Mouse (Mus musculus) embryonic facial prominence, embryonic 11.5 days (tissue): ENCODE results near the gene Lrrtm4. TPM values are rescaled to one million over a fixed set of nuclear protein-coding genes. Genes with fewer than 3 reads are reported as not detected.
A peak's percentile ranks its signal among the peaks of the same experiment; 100 is the strongest.

Experiments used
- ATAC-seq: fragments of 200-750 bp; cut with Nextera tagmentation; replicated peaks from 2 replicates; pipeline ENCODE4 v1.8.0; 2017; ENCODE audit warnings: low read depth; ENCODE audit not compliant: insufficient number of reproducible peaks, low FRiP score, low TSS enrichment
- DNase-seq: peaks from one replicate; pipeline ENCODE4 v3.0.0-alpha.2; 2015; ENCODE audit warnings: low spot score
- H3K27ac ChIP-seq: fragments of 300-500 bp; sonication (generic); replicated peaks from 2 replicates; pipeline ENCODE4 v1.5.1; 2014; ENCODE audit warnings: mild to moderate bottlenecking, low read depth, low read length, control low read depth
- H3K27me3 ChIP-seq: fragments of 300-500 bp; sonication (generic); 2 replicates; pipeline ENCODE4 v1.6.1; 2014; ENCODE audit warnings: mild to moderate bottlenecking, low read length, moderate library complexity, mixed read lengths; ENCODE audit not compliant: control insufficient read depth, insufficient read depth
- H3K36me3 ChIP-seq: fragments of 300-500 bp; sonication (generic); replicated peaks from 2 replicates; pipeline ENCODE4 v1.6.1; 2014; ENCODE audit warnings: low read depth, mild to moderate bottlenecking, low read length, moderate library complexity, mixed read lengths; ENCODE audit not compliant: control insufficient read depth, insufficient read depth
- H3K4me1 ChIP-seq: fragments of 300-500 bp; sonication (generic); 2 replicates; pipeline ENCODE4 v1.6.1; 2014; ENCODE audit warnings: low read length, mixed read lengths; ENCODE audit not compliant: control insufficient read depth, insufficient read depth
- H3K4me2 ChIP-seq: fragments of 300-500 bp; sonication (generic); 2 replicates; pipeline ENCODE4 v1.6.1; 2014; ENCODE audit warnings: low read depth, mild to moderate bottlenecking, control low read depth, low read length, moderate library complexity
- H3K4me3 ChIP-seq: fragments of 300-500 bp; sonication (generic); 2 replicates; pipeline ENCODE4 v1.5.1; 2014; ENCODE audit warnings: low read depth, low read length, control low read depth
- H3K9ac ChIP-seq: fragments of 300-500 bp; sonication (generic); replicated peaks from 2 replicates; pipeline ENCODE4 v1.6.1; 2014; ENCODE audit warnings: mild to moderate bottlenecking, control low read depth, low read length
- H3K9me3 ChIP-seq: fragments of 300-500 bp; sonication (generic); replicated peaks from 2 replicates; pipeline ENCODE4 v1.6.1; 2016; ENCODE audit warnings: mild to moderate bottlenecking, low read length, inconsistent platforms, mixed read lengths; ENCODE audit not compliant: control insufficient read depth
- WGBS: fragments of 180-500 bp; shearing (Covaris S2); extraction: QIAGEN DNeasy Blood & Tissue Kit; methylation state at CpG from one replicate; pipeline ENCODE4 v1.1.7; 2014; 5-methylcytosine and 5-hydroxymethylcytosine counted together
- polyA plus RNA-seq: library from polyadenylated mRNA; unstranded; fragments of >200 nt; fragmentation: Nextera tagmentation; extraction: Ambion mirVana; gene quantifications from 2 replicates; pipeline ENCODE4 v1.2.1, GENCODE M21; 2014

The Lrrtm4 gene
- polyA plus RNA-seq: 0.77 and 1.9 TPM in 2 replicates

- Histone ChIP-seq H3K27ac (no peak within 1 kb of the TSS), H3K36me3 (no peaks in the 10 kb centered on the region), H3K4me1 (no peaks in the 10 kb centered on the region), H3K4me3 (peak within 1 kb of the TSS; percentile 25), H3K4me2 (peak within 1 kb of the TSS; percentile 43), H3K9me3 (no peaks in the 10 kb centered on the region), H3K9ac (no peak within 1 kb of the TSS), H3K27me3 (no peaks in the 10 kb centered on the region)
- WGBS: 12% methylated on average over 6 of the region's 6 CpGs
- ATAC-seq (0 out of 2 replicates have a peak, but pooled peaks have one; percentile 56), DNase-seq (peak; percentile 42)
Measured at GRCm38 (mm10) chr6:80018765-80019164, at the start of gene Lrrtm4. Lrrtm4 (plus strand) TSS chr6:80018877.

GRCm38 (mm10) chr6:80019189-80019860 is 648 bp downstream of the Lrrtm4 start:
- Histone ChIP-seq H3K4me3 (peak overlapping the region; percentile 25), H3K27ac (no peak overlapping the region), H3K4me2 (peak overlapping the region; percentile 43), H3K9me3 (no peaks in the 10 kb centered on the region), H3K36me3 (no peaks in the 10 kb centered on the region), H3K4me1 (no peaks in the 10 kb centered on the region), H3K27me3 (no peaks in the 10 kb centered on the region), H3K9ac (no peak overlapping the region)
- WGBS: 3% methylated on average over 14 of the region's 14 CpGs
- DNase-seq (peak; percentile 8), ATAC-seq (0 out of 2 replicates have a peak, but pooled peaks have one; percentile 39)

- Histone ChIP-seq H3K27me3 (no peaks in the 10 kb centered on the region), H3K4me2 (peak overlapping the region; percentile 43), H3K4me1 (no peaks in the 10 kb centered on the region), H3K27ac (no peak overlapping the region), H3K36me3 (no peaks in the 10 kb centered on the region), H3K4me3 (peak overlapping the region; percentile 25), H3K9ac (no peak overlapping the region), H3K9me3 (no peaks in the 10 kb centered on the region)
- ATAC-seq (no peak), DNase-seq (peak; percentile 20)
- 6% methylated on average over 10 of the region's 10 CpGs for WGBS
Measured at GRCm38 (mm10) chr6:80019861-80020230, 1.2 kb downstream of the Lrrtm4 start.

GRCm38 (mm10) chr6:80056849-80057248 is 38.2 kb downstream of the Lrrtm4 start:
- Histone ChIP-seq H3K27me3 (no peaks in the 10 kb centered on the region), H3K9ac (no peak overlapping the region), H3K36me3 (no peaks in the 10 kb centered on the region), H3K4me2 (no peak overlapping the region), H3K27ac (no peak overlapping the region), H3K9me3 (no peaks in the 10 kb centered on the region), H3K4me3 (no peak overlapping the region), H3K4me1 (no peaks in the 10 kb centered on the region)
- no peak for DNase-seq
- ATAC-seq: no peak

GRCm38 (mm10) chr6:80078001-80078400 is 59.3 kb downstream of the Lrrtm4 start:
- H3K4me1 ChIP-seq: no peaks in the 10 kb centered on the region
- no peak for ATAC-seq
- H3K9ac ChIP-seq: no peak overlapping the region
- no peaks in the 10 kb centered on the region for H3K27me3 ChIP-seq
- no peaks in the 10 kb centered on the region for H3K9me3 ChIP-seq
- no peak overlapping the region for H3K4me2 ChIP-seq
- WGBS: 85% methylated on average over 2 of the region's 2 CpGs
- DNase-seq: no peak
- H3K4me3 ChIP-seq: no peak overlapping the region
- H3K27ac ChIP-seq: no peak overlapping the region
- H3K36me3 ChIP-seq: no peaks in the 10 kb centered on the region

DNA sequence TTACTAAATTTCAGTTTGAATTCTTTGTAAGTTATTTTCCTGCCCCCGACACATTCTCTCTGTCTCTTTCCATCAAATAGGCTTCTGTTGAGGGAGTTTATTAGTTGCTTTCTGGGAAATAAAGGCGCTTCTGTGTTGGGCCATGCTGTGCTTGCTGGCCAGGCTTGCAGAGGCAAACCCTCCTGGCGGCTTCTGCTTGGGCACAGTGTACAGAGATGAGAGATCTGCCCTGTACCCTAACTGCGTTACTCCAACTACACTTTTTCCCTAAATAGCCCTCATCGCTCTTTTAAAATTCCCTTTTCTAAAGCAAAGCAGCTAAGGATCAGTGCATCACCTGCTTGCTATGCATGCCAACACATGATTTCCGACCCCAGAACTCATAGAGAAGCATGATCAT is 60.6 kb downstream of the Lrrtm4 start:
- H3K9me3 ChIP-seq: no peaks in the 10 kb centered on the region
- 71% methylated on average over 6 of the region's 6 CpGs for WGBS
- DNase-seq: no peak
- no peak overlapping the region for H3K4me2 ChIP-seq
- H3K27ac ChIP-seq: no peak overlapping the region
- H3K4me3 ChIP-seq: no peak overlapping the region
- ATAC-seq: no peak
- no peak overlapping the region for H3K9ac ChIP-seq
- no peaks in the 10 kb centered on the region for H3K4me1 ChIP-seq
- no peaks in the 10 kb centered on the region for H3K36me3 ChIP-seq
- no peaks in the 10 kb centered on the region for H3K27me3 ChIP-seq

DNA sequence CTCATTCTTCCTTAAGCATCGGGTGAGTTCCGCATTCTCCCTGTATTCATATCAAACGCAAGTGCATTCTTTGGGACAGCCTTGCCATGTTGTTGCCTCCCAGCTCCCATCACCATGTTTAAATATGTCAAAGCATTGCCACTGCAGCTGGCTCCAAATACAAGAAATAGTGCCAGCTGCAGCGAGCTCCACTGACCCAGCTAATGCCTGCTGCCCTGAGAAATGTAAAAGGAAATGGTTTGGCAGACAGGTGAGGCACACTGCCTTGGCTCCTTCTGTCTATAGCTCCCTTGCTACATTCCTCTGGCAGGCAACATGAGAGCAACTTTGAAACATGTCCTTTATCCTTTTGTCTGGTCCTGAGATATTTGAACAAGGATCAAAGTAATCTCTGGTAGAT is 76.2 kb downstream of the Lrrtm4 start:
- H3K27me3 ChIP-seq: no peaks in the 10 kb centered on the region
- no peak overlapping the region for H3K4me2 ChIP-seq
- H3K4me1 ChIP-seq: no peaks in the 10 kb centered on the region
- no peak for DNase-seq
- H3K4me3 ChIP-seq: no peak overlapping the region
- no peak for ATAC-seq
- no peaks in the 10 kb centered on the region for H3K36me3 ChIP-seq
- H3K9ac ChIP-seq: no peak overlapping the region
- 79% methylated on average over 4 of the region's 4 CpGs for WGBS
- H3K27ac ChIP-seq: no peak overlapping the region
- no peaks in the 10 kb centered on the region for H3K9me3 ChIP-seq

GRCm38 (mm10) chr6:80105343-80105742 is 86.7 kb downstream of the Lrrtm4 start:
- ATAC-seq (no peak), DNase-seq (no peak)

More at GRCm38 (mm10) chr6:80105343-80105742, 86.7 kb downstream of the Lrrtm4 start:
- no peak overlapping the region for H3K4me3 ChIP-seq
- no peaks in the 10 kb centered on the region for H3K4me1 ChIP-seq
- no peak overlapping the region for H3K27ac ChIP-seq
- H3K4me2 ChIP-seq: no peak overlapping the region
- no peaks in the 10 kb centered on the region for H3K27me3 ChIP-seq
- no peaks in the 10 kb centered on the region for H3K9me3 ChIP-seq
- 83% methylated on average over 2 of the region's 2 CpGs for WGBS
- H3K9ac ChIP-seq: no peak overlapping the region
- H3K36me3 ChIP-seq: no peaks in the 10 kb centered on the region
